Mouse (Mus musculus): ENCODE results near the gene Hoga1.
A peak's percentile ranks its signal among the peaks of the same experiment; 100 is the strongest.

The Hoga1 gene

GRCm38 (mm10) chr19:42026158-42026557 lies 19.3 kb upstream of the Hoga1 start:
- DNase-seq: peak; percentile 73

- no peak for DNase-seq
Measured at GRCm38 (mm10) chr19:42031112-42031511, 14.3 kb upstream of the Hoga1 start.

- no peak for DNase-seq
Measured at GRCm38 (mm10) chr19:42033611-42034010, 11.8 kb upstream of the Hoga1 start.

- no peak for DNase-seq
Measured at GRCm38 (mm10) chr19:42034146-42034775, 11.1 kb upstream of the Hoga1 start.

GRCm38 (mm10) chr19:42034881-42035455 lies 10.4 kb upstream of the Hoga1 start:
- no peak for DNase-seq

GRCm38 (mm10) chr19:42035456-42036248 lies 9.8 kb upstream of the Hoga1 start, which contains the start of gene Ankrd2:
Gene Ankrd2 (plus strand): TSS chr19:42036000.
- peak; percentile 76 for DNase-seq

GRCm38 (mm10) chr19:42036357-42036756 lies 9.1 kb upstream of the Hoga1 start:
- no peak for DNase-seq

- DNase-seq: no peak
Measured at GRCm38 (mm10) chr19:42037167-42037702, 8.2 kb upstream of the Hoga1 start.

GRCm38 (mm10) chr19:42038310-42038709 lies 7.1 kb upstream of the Hoga1 start:
- DNase-seq: no peak

GRCm38 (mm10) chr19:42043988-42044387 lies 1.4 kb upstream of the Hoga1 start:
- DNase-seq: no peak

- no peak for DNase-seq
Measured at GRCm38 (mm10) chr19:42050251-42050650, 4.8 kb downstream of the Hoga1 start.

- DNase-seq: no peak
Measured at GRCm38 (mm10) chr19:42051351-42051750, 5.9 kb downstream of the Hoga1 start.

- DNase-seq: no peak
Measured at GRCm38 (mm10) chr19:42051948-42052347, 6.5 kb downstream of the Hoga1 start, which contains the start of gene 4933411K16Rik. Gene 4933411K16Rik (plus strand): TSS chr19:42052248.

GRCm38 (mm10) chr19:42054255-42054654 lies 8.8 kb downstream of the Hoga1 start:
- no peak for DNase-seq

GRCm38 (mm10) chr19:42055881-42056280 lies 10.5 kb downstream of the Hoga1 start:
- no peak for DNase-seq

- DNase-seq: no peak
Measured at GRCm38 (mm10) chr19:42056719-42057409, 11.5 kb downstream of the Hoga1 start.

GRCm38 (mm10) chr19:42058426-42058825 lies 13.0 kb downstream of the Hoga1 start:
- DNase-seq: no peak

- no peak for DNase-seq
Measured at GRCm38 (mm10) chr19:42061443-42061842, 16.0 kb downstream of the Hoga1 start.

GRCm38 (mm10) chr19:42068441-42069240 lies 23.2 kb downstream of the Hoga1 start:
- DNase-seq: no peak

GRCm38 (mm10) chr19:42069241-42069525 lies 23.8 kb downstream of the Hoga1 start:
- no peak for DNase-seq

- no peak for DNase-seq
Measured at GRCm38 (mm10) chr19:42071221-42071620, 25.8 kb downstream of the Hoga1 start.

GRCm38 (mm10) chr19:42071886-42072608 lies 26.6 kb downstream of the Hoga1 start:
- DNase-seq: no peak

Measured in liver (tissue).